Mouse (Mus musculus) kidney, adult 11 months (tissue): ENCODE data around the gene Tcf7l2.

ENCODE experiments used
- DNase-seq: peaks from one replicate; pipeline ENCODE4 v3.0.0; 2022

The Tcf7l2 gene

GRCm38 (mm10) chr19:55795349-55795748 lies 53.7 kb downstream of the Tcf7l2 start:
- DNase-seq: no peak

- DNase-seq: peak; percentile 79
These were observed 56.2 kb downstream of the Tcf7l2 start for GRCm38 (mm10) chr19:55797834-55798233.

- no peak for DNase-seq
These were observed 57.8 kb downstream of the Tcf7l2 start for GRCm38 (mm10) chr19:55799411-55799810.

- no peak for DNase-seq
These were observed 58.4 kb downstream of the Tcf7l2 start for GRCm38 (mm10) chr19:55800059-55800458.

- DNase-seq: no peak
These were observed 61.5 kb downstream of the Tcf7l2 start for GRCm38 (mm10) chr19:55803121-55803520.

GRCm38 (mm10) chr19:55803797-55804196 lies 62.2 kb downstream of the Tcf7l2 start:
- DNase-seq: no peak

- no peak for DNase-seq
These were observed 63.2 kb downstream of the Tcf7l2 start for GRCm38 (mm10) chr19:55804795-55805194.

GRCm38 (mm10) chr19:55806434-55807193 lies 65.0 kb downstream of the Tcf7l2 start:
- DNase-seq: peak; percentile 51

- DNase-seq: no peak
These were observed 65.8 kb downstream of the Tcf7l2 start for GRCm38 (mm10) chr19:55807194-55808053.

GRCm38 (mm10) chr19:55808304-55808703 lies 66.7 kb downstream of the Tcf7l2 start:
- DNase-seq: no peak

GRCm38 (mm10) chr19:55809539-55809938 lies 67.9 kb downstream of the Tcf7l2 start:
- no peak for DNase-seq

- no peak for DNase-seq
These were observed 70.6 kb downstream of the Tcf7l2 start for GRCm38 (mm10) chr19:55812236-55812635.

- no peak for DNase-seq
These were observed 73.6 kb downstream of the Tcf7l2 start for GRCm38 (mm10) chr19:55815010-55815790.

GRCm38 (mm10) chr19:55816974-55817373 lies 75.4 kb downstream of the Tcf7l2 start:
- no peak for DNase-seq

GRCm38 (mm10) chr19:55820202-55820601 lies 78.6 kb downstream of the Tcf7l2 start:
- no peak for DNase-seq

- peak; percentile 31 for DNase-seq
These were observed 83.6 kb downstream of the Tcf7l2 start for GRCm38 (mm10) chr19:55825001-55825827.

GRCm38 (mm10) chr19:55825951-55826507 lies 84.4 kb downstream of the Tcf7l2 start:
- peak; percentile 21 for DNase-seq

GRCm38 (mm10) chr19:55827613-55828259 lies 86.1 kb downstream of the Tcf7l2 start:
- no peak for DNase-seq

- no peak for DNase-seq
These were observed 89.4 kb downstream of the Tcf7l2 start for GRCm38 (mm10) chr19:55830976-55831559.

- no peak for DNase-seq
These were observed 90.5 kb downstream of the Tcf7l2 start for GRCm38 (mm10) chr19:55832122-55832521.

GRCm38 (mm10) chr19:55833807-55834385 lies 92.3 kb downstream of the Tcf7l2 start:
- DNase-seq: no peak
